12 mouse cellular contexts compared by ENCODE assay signal in genomic region chr1:63667949-63668851, GRCm38 (mm10). TPM values are rescaled to one million over a fixed set of nuclear protein-coding genes. Genes with fewer than 3 reads are reported as not detected.
DNase-seq lines count a peak whose midpoint lies in the region; ATAC-seq and TF ChIP-seq lines count a peak whose summit lies in the region.
"Had no signal": no experiment of that assay in that cellular context is flagged by ENCODE, and none has a peak within 500 bp of the region (broad histone marks: within the 10 kb centered on the region; RNA-seq: fewer than 3 reads in every experiment).

No protein-coding gene starts in this region.

- no peak for TF ChIP-seq CTCF in heart, postnatal 0 days (IDR thresholded peaks at IDR 0.05; ENCODE audit: low read depth)

- no peak overlapping the region for H3K9ac ChIP-seq in heart, postnatal 0 days (replicated peaks; ENCODE audit: low read depth, low read length)
- H3K9ac ChIP-seq in forebrain, embryonic 12.5 days = 0 out of 2 replicates have a peak overlapping the region, but pooled peaks have one; percentile 1
- no peak overlapping the region for H3K9ac ChIP-seq in midbrain, embryonic 11.5 days (ENCODE audit: low read length)
- H3K9ac ChIP-seq: limb, embryonic 15.5 days had no signal

- no peaks in the 10 kb centered on the region for H3K27me3 ChIP-seq in heart, postnatal 0 days (ENCODE audit: control insufficient read depth, insufficient read depth, low read length)
- no peaks in the 10 kb centered on the region; the same call in 1 of the 2 replicates for H3K27me3 ChIP-seq in forebrain, embryonic 12.5 days
- no peaks in the 10 kb centered on the region for H3K27me3 ChIP-seq in midbrain, embryonic 11.5 days (ENCODE audit: control insufficient read depth, insufficient read depth, low read length)

- H3K4me2 ChIP-seq in heart, postnatal 0 days (ENCODE audit: low read depth, low read length) = peak overlapping the region; percentile 30; the same call in 1 of the 2 replicates
- H3K4me2 ChIP-seq in forebrain, embryonic 12.5 days = peak overlapping the region; percentile 40
- no peak overlapping the region; the same call in 1 of the 2 replicates for H3K4me2 ChIP-seq in midbrain, embryonic 11.5 days
- H3K4me2 ChIP-seq: limb, embryonic 15.5 days had no signal

- H3K36me3 ChIP-seq in heart, postnatal 0 days (replicated peaks; ENCODE audit: control insufficient read depth, insufficient read depth, low read length) = no peaks in the 10 kb centered on the region
- H3K36me3 ChIP-seq in forebrain, embryonic 12.5 days (replicated peaks) = no peaks in the 10 kb centered on the region
- H3K36me3 ChIP-seq in midbrain, embryonic 11.5 days (ENCODE audit: control insufficient read depth, insufficient read depth, low read length) = no peaks in the 10 kb centered on the region
- H3K36me3 ChIP-seq: G1E; limb, embryonic 15.5 days had no signal

- H3K27ac ChIP-seq in heart, postnatal 0 days (ENCODE audit: low read depth) = no peak overlapping the region
- no peak overlapping the region for H3K27ac ChIP-seq in forebrain, embryonic 12.5 days
- no peak overlapping the region for H3K27ac ChIP-seq in midbrain, embryonic 11.5 days (ENCODE audit: low read depth, low read length)
- H3K27ac ChIP-seq: heart, adult 2 months; limb, embryonic 15.5 days had no signal

- no peaks in the 10 kb centered on the region for H3K4me1 ChIP-seq in heart, postnatal 0 days (ENCODE audit: control insufficient read depth, insufficient read depth)
- H3K4me1 ChIP-seq in forebrain, embryonic 12.5 days = peaks cover 19% of the 10 kb centered on the region
- H3K4me1 ChIP-seq in midbrain, embryonic 11.5 days (ENCODE audit: control insufficient read depth, insufficient read depth, low read length) = peaks cover 3% of the 10 kb centered on the region; the same call in 1 of the 2 replicates
- H3K4me1 ChIP-seq: limb, embryonic 15.5 days had no signal

- no peaks in the 10 kb centered on the region for H3K9me3 ChIP-seq in heart, postnatal 0 days (replicated peaks; ENCODE audit: control insufficient read depth, low read length)
- no peaks in the 10 kb centered on the region for H3K9me3 ChIP-seq in forebrain, embryonic 12.5 days
- H3K9me3 ChIP-seq in midbrain, embryonic 11.5 days (ENCODE audit: control insufficient read depth, low read length) = no peaks in the 10 kb centered on the region
- H3K9me3 ChIP-seq: G1E; limb, embryonic 15.5 days had no signal

- ATAC-seq in heart, postnatal 0 days (ENCODE audit: insufficient read depth, low read depth) = no peak
- peak; percentile 70 for ATAC-seq in forebrain, embryonic 12.5 days (ENCODE audit: low FRiP score)
- 0 out of 2 replicates have a peak, but pooled peaks have one; percentile 50 for ATAC-seq in midbrain, embryonic 11.5 days (ENCODE audit: low FRiP score)
- no peak for ATAC-seq in erythroblast, adult 5-6 weeks (replicated peaks; ENCODE audit: low FRiP score, poor library complexity, severe bottlenecking)
- ATAC-seq in inflammation-experienced regulatory T-cells, adult 6 months = no peak

- no peak overlapping the region for H3K4me3 ChIP-seq in heart, postnatal 0 days (ENCODE audit: low read depth, low read length)
- H3K4me3 ChIP-seq in forebrain, embryonic 12.5 days (replicated peaks) = no peak overlapping the region
- H3K4me3 ChIP-seq in midbrain, embryonic 11.5 days (ENCODE audit: low read depth, low read length) = no peak overlapping the region
- H3K4me3 ChIP-seq: heart, adult 2 months; limb, embryonic 15.5 days had no signal

- TF ChIP-seq EP300 in heart, postnatal 0 days (IDR thresholded peaks at IDR 0.05; ENCODE audit: low read depth) = no peak

- no peak for DNase-seq in heart, postnatal 0 days (ENCODE audit: low spot score)
- DNase-seq in heart, postnatal 4 days = no peak
- DNase-seq in Muller cell, postnatal 12 days (ENCODE audit: inconsistent ontology term) = peak; percentile 76
- DNase-seq in midbrain, embryonic 11.5 days (ENCODE audit: low spot score, missing footprints) = no peak
- DNase-seq in right cerebral cortex, adult 18-20 months = no peak
- DNase-seq: heart, adult 2 months had no signal

- WGBS in heart, postnatal 0 days = 22% methylated on average over 13 of the region's 13 CpGs
- 15% methylated on average over 13 of the region's 13 CpGs for WGBS in forebrain, embryonic 12.5 days
- 21% methylated on average over 13 of the region's 13 CpGs for WGBS in midbrain, embryonic 11.5 days

RNA-seq across cellular contexts. Expression of gene Dytn, which starts 18.5 kb away (rescaled TPM):
- not detected in 2 replicates for total RNA-seq in heart, postnatal 0 days (2014; rRNA removed; ENCODE audit: low replicate concordance)
- polyA plus RNA-seq in heart, postnatal 0 days (2015; fragmentation: Nextera tagmentation; extraction: Ambion mirVana) = not detected in 2 replicates
- not detected for total RNA-seq in heart, postnatal 4 days (2021)
- not detected in 2 replicates for polyA plus RNA-seq in forebrain, embryonic 12.5 days (2016; fragmentation: Nextera tagmentation; extraction: Ambion mirVana)
- polyA plus RNA-seq in midbrain, embryonic 11.5 days (2014; fragmentation: Nextera tagmentation; extraction: Ambion mirVana) = not detected in 2 replicates
- not detected in 2 replicates for total RNA-seq in erythroblast, adult 5-6 weeks (2015; ENCODE audit: low replicate concordance)
- total RNA-seq in erythroblast, adult 5-6 weeks (2017; ENCODE audit: low replicate concordance) = not detected in 2 replicates
- polyA plus RNA-seq in inflammation-experienced regulatory T-cells, adult 6 months (2017; shearing (Covaris generic)) = not detected
- total RNA-seq: heart, adult 2 months had no signal
- polyA plus RNA-seq: G1E; heart, adult 2 months; limb, embryonic 15.5 days had no signal

RNA-seq across cellular contexts. Expression of gene Gm39653, which starts 52.4 kb away (rescaled TPM):
- not detected in 2 replicates for total RNA-seq in heart, postnatal 0 days (2014; rRNA removed; ENCODE audit: low replicate concordance)
- not detected in 2 replicates for polyA plus RNA-seq in heart, postnatal 0 days (2015; fragmentation: Nextera tagmentation; extraction: Ambion mirVana)
- total RNA-seq in heart, postnatal 4 days (2021) = not detected
- not detected in 2 replicates for polyA plus RNA-seq in forebrain, embryonic 12.5 days (2016; fragmentation: Nextera tagmentation; extraction: Ambion mirVana)
- not detected in 2 replicates for polyA plus RNA-seq in midbrain, embryonic 11.5 days (2014; fragmentation: Nextera tagmentation; extraction: Ambion mirVana)
- not detected in 2 replicates for total RNA-seq in erythroblast, adult 5-6 weeks (2015; ENCODE audit: low replicate concordance)
- total RNA-seq in erythroblast, adult 5-6 weeks (2017; ENCODE audit: low replicate concordance) = not detected in 2 replicates
- polyA plus RNA-seq in inflammation-experienced regulatory T-cells, adult 6 months (2017; shearing (Covaris generic)) = not detected
- total RNA-seq: G1E; heart, adult 2 months had no signal
- polyA plus RNA-seq: G1E; heart, adult 2 months; limb, embryonic 15.5 days; urinary bladder, adult 2 months had no signal

Comparison
In these comparisons a context has a peak if more than half of its experiments do, and no peak if none do; other contexts are left out.
1. ATAC-seq: peak in forebrain, embryonic 12.5 days (single experiment) and midbrain, embryonic 11.5 days (single experiment); none in heart, postnatal 0 days (single experiment), erythroblast, adult 5-6 weeks (single experiment) and inflammation-experienced regulatory T-cells, adult 6 months (single experiment).